Mouse (Mus musculus): ENCODE measurements at regions not wholly inside any gene's neighbourhood (a gene's known extent, or its start where the extent isn't known, plus 50 kb on each side); places are given as distances from the start of the nearest gene placed in this dataset.

- no peak for TF ChIP-seq CTCF (IDR thresholded peaks at IDR 0.05; ENCODE audit: control insufficient read depth, insufficient read depth, insufficient replicate concordance, low read depth, low read length)
- TF ChIP-seq POLR2A (IDR thresholded peaks at IDR 0.05; ENCODE audit: control insufficient read depth, low read depth, low read length), result no peak
Measured at GRCm38 (mm10) chr12:110192186-110192585, 86.7 kb upstream of the Dio3 start.
